Mouse (Mus musculus): ENCODE data around the gene Mdm1. TPM values are rescaled to one million over a fixed set of nuclear protein-coding genes. Genes with fewer than 3 reads are reported as not detected.

Mdm1 gene
- total RNA-seq (2023): 10 to 100 TPM; 12.3 to 13.8 TPM

DNA sequence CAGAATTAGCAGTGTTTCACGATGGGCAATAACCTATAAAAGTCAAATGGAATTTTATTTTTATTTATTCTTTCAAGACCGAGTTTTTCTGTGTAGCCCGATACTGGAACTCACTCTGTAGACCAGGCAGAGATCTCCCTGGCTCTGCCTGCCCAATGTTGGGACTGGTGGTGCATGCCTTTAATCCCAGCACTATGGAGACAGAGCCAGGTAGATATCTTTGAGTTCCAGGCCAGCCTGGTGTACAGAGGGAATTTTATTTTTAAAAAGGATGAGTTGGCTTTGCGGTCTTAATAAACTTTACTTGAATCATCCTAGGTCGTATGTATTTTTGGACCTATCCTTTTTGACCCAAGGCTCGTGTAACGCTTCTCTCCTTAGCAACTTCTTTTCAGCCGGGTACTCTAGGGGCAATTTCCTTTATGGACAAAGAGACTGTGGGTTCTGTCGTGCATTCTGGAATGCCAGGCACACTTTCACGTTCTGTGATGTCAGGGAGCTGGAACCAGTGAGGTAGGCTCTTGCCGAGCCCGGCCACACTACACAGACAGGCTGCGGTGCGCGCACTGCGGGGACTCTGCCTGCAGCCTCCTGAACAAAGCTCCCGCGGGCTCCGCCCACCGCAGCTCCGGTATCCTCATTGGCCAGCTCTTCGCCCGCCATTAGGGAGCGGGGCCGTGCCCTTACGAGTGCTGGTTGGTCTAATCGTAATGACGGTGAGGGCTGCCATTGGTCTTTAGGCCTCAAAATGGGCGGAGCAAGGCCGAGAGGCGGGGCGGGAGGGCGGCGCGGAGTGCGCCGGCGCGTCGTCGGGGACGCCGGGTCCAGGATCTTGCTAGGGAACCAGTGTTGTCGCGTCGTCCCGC lies at the start of gene Mdm1:
Gene Mdm1, plus strand, starts transcription at position 794 of the 866 bp plus-strand sequence.

DNA sequence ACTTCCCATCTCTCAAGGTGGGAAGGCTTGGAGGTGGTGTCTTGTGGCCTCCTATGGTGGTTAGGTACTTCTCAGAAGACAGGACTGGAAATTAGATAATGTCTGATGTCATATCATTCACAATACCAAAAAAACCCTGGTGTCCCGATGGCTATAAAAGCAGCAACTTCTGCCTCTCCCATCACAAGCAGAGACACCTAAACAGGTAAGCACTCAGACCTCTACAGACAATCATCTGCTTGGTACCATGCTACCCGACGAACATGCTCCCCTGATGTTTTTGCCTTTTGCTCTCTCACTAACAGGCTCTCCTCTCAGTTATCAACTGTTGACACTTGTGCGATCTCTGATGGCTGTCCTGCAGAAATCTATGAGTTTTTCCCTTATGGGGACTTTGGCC lies 63.0 kb downstream of the Mdm1 start, which contains the start of gene Il22:
Gene Il22, plus strand, starts transcription at position 301 of the 400 bp plus-strand sequence.

Other genes starting within 250 kb of the Mdm1 start
- not detected for gene Il22, start 63.1 kb downstream of the Mdm1 start, total RNA-seq (2023)
- gene Gm32717, start 99.0 kb downstream of the Mdm1 start, total RNA-seq (2023): 1 to 10 TPM in 1 of 2 experiments, under 1 TPM in 1; 0.62 to 1.0 TPM
- gene Gm32802, start 116.9 kb downstream of the Mdm1 start, total RNA-seq (2023): 1 to 10 TPM in 1 of 2 experiments, under 1 TPM in 1; 0.62 to 1.0 TPM
- gene Iltifb, start 153.2 kb downstream of the Mdm1 start, total RNA-seq (2023): not detected
- not detected for gene Gm9040, start 185.2 kb downstream of the Mdm1 start, total RNA-seq (2023)
- not detected for gene Gm9044, start 190.6 kb downstream of the Mdm1 start, total RNA-seq (2023)
- gene Gm9045, start 196.0 kb downstream of the Mdm1 start, total RNA-seq (2023): not detected
- not detected for gene Gm9046, start 201.4 kb downstream of the Mdm1 start, total RNA-seq (2023)
- not detected for gene Gm9048, start 206.9 kb downstream of the Mdm1 start, total RNA-seq (2023)
- gene Gm9049, start 212.3 kb downstream of the Mdm1 start, total RNA-seq (2023): not detected

Measured in B cell, adult 67 days (primary cell).